Mouse (Mus musculus) right cerebral cortex, adult 2 months (tissue): Measurements from ENCODE around the gene Sim1.

Source experiments
- DNase-seq, 2 experiments: peaks; one replicate each; pipeline ENCODE4 v3.0.0; 2021 to 2022; ENCODE audit warnings: low spot score in 2 of 2

Gene Sim1

GRCm38 (mm10) chr10:50901601-50902475, 7.3 kb downstream of the Sim1 start:
- DNase-seq, result no peak

GRCm38 (mm10) chr10:50902741-50903715, 8.5 kb downstream of the Sim1 start:
- DNase-seq, result no peak

- no peak for DNase-seq
These were observed 9.6 kb downstream of the Sim1 start for GRCm38 (mm10) chr10:50903846-50904763.

GRCm38 (mm10) chr10:50904764-50905701, 10.5 kb downstream of the Sim1 start:
- DNase-seq, result no peak

GRCm38 (mm10) chr10:50910400-50910799, 15.8 kb downstream of the Sim1 start:
- DNase-seq, result no peak

GRCm38 (mm10) chr10:50910861-50911410, 16.4 kb downstream of the Sim1 start:
- no peak for DNase-seq

- no peak for DNase-seq
These were observed 21.1 kb downstream of the Sim1 start for GRCm38 (mm10) chr10:50915607-50916006.

- DNase-seq, result no peak
These were observed 34.7 kb downstream of the Sim1 start for GRCm38 (mm10) chr10:50929281-50929680.

GRCm38 (mm10) chr10:50935673-50936072, 41.1 kb downstream of the Sim1 start:
- no peak for DNase-seq

- DNase-seq, result no peak
These were observed 79.1 kb downstream of the Sim1 start for GRCm38 (mm10) chr10:50973625-50974024.

GRCm38 (mm10) chr10:50981849-50982248, 87.3 kb downstream of the Sim1 start:
- DNase-seq, result no peak

- no peak for DNase-seq
These were observed 89.1 kb downstream of the Sim1 start for GRCm38 (mm10) chr10:50983620-50984019.

- no peak for DNase-seq
These were observed 113.2 kb downstream of the Sim1 start for GRCm38 (mm10) chr10:51007798-51008197.

- no peak for DNase-seq
These were observed 117.0 kb downstream of the Sim1 start for GRCm38 (mm10) chr10:51011391-51012150.

- no peak for DNase-seq
These were observed 120.3 kb downstream of the Sim1 start for GRCm38 (mm10) chr10:51014901-51015300.

- DNase-seq, result no peak
These were observed 120.8 kb downstream of the Sim1 start for GRCm38 (mm10) chr10:51015362-51015761.

- no peak for DNase-seq
These were observed 129.0 kb downstream of the Sim1 start for GRCm38 (mm10) chr10:51023308-51024279.
